Mouse (Mus musculus) spleen, postnatal 4 days (tissue): ENCODE measurements at regions not wholly inside any gene's neighbourhood (a gene's known extent, or its start where the extent isn't known, plus 50 kb on each side); places are given as distances from the start of the nearest gene placed in this dataset.
A peak's percentile ranks its signal among the peaks of the same experiment; 100 is the strongest.

ENCODE experiments used
- DNase-seq, 2 experiments: peaks; one replicate each; pipeline ENCODE4 v3.0.0; 2022; ENCODE audit warnings: low spot score in 2 of 2

DNA sequence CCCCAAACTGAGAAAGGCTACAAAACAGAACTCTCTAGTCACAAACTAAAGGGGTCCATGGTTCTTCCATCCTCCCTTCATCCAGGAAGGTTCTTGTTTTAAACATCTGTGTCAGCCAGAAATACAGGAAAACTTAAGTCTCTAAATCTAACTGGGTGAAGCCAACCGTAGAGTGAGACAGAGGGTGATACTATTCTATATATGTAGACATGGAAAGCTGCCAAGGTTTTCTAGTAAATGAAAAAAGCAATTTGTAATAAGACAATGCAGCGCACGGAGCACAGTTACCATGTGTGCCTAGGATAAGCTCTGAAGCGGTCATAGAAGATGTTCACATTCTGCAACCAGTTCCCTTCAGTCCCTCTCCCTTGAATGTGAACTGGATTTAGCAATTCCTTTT, 55.4 kb downstream of the Ppp1r3c start:
- DNase-seq: no peak

DNA sequence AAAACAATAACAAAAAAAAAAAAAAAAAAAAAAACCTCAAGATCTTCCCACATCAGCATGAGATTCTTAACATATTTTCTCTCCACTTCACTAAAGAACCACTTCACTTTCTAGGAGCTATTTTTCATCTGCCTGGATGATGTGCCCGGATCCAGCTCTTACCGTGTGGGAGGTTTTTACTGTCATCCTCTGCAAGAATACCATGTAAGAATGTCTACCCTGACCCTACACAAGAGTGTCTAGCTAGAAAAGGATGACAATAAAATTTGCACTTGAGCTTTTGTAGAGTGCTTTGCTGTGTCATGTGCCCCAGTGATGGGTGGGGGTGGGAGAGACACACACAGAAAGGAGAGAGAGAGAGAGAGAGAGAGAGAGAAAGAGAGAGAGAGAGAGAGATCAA, 56.1 kb downstream of the Ppp1r3c start:
- no peak for DNase-seq

DNA sequence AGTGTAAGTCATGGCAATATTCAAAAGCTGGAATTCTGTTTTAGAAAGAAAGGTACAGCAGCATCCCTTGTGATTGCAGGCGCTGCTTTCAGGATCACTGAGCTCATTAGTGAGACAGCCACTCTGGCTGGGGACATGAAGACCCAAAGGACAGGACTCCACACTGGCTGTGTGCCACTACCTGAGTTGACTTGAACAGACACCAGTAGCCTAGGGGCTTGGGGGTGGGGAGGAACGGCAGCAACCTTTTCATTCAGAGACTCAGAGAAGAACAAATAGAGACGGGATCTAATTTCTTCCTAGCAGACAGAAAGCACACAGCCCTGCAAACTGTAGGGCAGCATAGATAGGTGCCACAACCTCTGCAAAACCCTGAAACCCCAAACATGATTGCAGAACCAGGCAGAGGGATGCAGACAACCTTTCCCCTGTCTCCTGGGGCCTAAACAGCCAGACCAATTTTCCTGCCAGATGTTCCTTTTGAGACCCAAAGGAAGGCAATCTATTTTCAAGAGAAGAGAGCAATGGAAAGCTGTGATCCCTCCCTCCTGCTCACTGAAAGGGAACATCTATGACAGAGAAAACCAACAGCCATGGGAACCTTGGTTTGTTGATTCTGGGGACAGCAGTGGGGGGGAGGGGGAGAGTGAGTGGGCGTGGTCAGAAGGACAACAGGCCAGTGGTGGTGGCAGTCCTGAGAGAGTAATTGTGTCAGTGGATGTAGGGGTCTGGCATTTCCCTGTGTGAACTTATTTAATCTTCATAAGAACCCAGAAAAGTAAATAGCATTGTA, 57.2 kb downstream of the Ppp1r3c start:
- no peak for DNase-seq

DNA sequence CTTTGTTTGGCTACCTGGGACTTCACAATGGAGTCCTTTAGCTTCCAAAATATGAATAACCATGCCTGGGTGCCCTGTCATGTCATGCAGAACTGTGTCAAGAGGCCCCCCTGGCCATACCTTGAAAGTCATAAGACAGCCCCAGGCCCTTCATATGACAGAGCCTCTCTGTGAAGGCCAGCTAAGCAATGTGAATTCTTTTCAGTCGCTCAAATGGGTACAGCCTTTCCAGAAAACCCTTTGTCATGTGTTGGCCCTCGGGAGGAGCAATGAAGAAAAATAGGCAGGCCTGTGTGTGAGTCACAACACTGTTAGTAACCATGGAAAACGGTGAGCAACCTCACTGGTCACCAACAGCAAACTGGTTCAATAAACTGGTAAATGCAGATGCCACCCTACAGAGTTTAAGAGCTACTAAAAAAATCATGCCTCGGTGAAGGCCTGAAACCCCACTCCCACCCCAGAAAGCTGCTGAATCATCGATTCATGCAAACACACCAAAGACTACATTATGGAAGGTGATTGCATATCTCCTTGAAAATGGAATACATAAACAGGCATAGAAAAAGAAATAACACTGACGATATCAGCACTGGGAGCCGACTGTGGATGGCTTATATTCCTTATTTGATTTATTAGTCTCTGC, 57.9 kb downstream of the Ppp1r3c start:
- DNase-seq: no peak

DNA sequence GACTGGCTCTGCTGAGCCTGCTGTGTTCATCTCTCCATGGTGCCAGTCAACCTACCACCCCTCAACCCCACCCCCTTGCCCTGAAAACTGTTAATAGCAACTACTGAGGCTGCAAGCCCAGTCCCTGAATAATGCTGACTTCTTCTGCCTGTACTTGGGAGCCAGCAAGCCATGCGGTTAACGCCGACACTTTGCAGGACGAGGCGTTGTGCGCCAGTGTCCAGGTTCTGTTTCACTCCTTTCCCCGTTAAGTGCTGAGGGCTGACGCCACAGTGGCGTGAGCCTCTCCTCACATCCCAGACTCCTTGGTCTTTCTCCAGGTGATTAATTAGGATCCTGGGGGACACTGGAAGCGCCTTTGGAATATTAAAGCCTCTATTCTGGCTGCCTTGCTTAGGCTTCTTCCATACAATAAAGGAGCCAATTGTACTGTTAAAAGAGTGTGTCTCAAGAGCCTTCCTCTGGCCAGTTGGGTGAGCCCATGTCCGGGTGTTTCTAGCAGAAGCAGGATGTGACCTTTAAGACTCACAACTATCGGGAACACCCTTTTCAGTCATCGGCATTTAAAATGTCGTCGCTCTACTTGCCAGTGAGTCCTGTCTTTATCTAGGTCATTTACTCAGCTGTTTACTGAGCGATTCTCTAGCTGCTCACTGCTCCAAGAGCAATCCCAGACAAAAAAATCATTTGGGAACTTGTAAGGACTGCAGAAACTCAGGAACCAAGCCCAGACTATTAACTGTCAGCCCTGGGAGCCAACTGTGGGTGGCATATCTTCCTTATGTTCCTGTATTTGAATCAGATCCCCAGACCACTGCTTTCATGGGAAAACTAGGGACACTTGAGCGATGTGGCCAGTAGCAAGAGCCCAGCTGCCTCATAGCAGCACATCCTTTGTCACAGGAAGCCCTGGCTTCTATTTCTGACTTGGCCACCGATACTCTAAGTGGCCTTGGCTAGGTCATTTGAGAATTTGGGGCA, 59.1 kb downstream of the Ppp1r3c start:
- DNase-seq: no peak

DNA sequence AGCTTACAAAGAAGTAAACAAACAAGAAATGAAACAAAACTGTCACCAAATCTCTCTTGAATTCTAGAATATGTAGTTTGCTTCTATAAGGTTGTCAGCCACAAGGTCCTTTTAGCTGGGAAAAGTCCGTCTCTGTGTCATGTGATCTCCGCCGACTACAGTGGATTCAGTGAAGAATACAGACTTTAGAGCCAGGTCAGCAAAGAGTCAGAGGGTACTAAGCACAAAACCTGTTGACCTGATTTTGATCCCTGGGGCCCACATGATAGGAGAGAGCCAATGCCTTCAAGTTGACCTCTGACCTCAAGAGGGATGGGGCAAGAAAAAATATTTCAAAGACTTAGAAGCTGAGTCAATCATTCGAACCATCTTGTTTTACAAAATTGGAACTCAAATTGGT, 61.5 kb downstream of the Ppp1r3c start:
- DNase-seq: no peak

DNA sequence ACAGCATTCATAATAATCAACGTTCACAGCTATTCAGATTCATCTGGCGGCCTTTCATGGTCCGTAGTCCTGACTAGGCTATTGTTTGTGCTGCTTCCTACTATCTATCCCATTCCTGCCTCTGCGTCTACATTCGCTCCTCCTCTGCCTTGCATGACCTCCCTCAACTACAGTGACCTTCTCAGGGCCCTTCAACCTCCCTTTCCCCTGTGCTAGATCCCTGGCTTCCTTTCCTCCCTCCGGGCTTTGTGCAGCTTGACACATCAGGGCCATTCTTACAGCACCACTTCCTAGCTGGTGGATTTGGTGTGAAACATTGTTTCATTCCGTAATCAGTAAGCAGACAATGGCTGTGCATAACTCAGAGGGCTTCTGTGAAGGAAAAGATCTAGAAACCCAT, 65.6 kb downstream of the Ppp1r3c start:
- DNase-seq: peak in 1 of 2 experiments; percentile 41
